Mouse (Mus musculus): ENCODE results near the gene Uhrf1.

Uhrf1 gene

GRCm38 (mm10) chr17:56275842-56276480, 27.2 kb upstream of the Uhrf1 start:
- no peak for DNase-seq (ENCODE audit: low spot score)

GRCm38 (mm10) chr17:56276643-56277566, 26.2 kb upstream of the Uhrf1 start, which contains the start of gene Ticam1:
Gene Ticam1 (minus strand): TSS chr17:56276786.
- peak; percentile 87 for DNase-seq (ENCODE audit: low spot score)

GRCm38 (mm10) chr17:56277567-56277893, 25.6 kb upstream of the Uhrf1 start:
- DNase-seq (ENCODE audit: low spot score), result no peak

GRCm38 (mm10) chr17:56278340-56278739, 24.8 kb upstream of the Uhrf1 start:
- DNase-seq (ENCODE audit: low spot score), result no peak

GRCm38 (mm10) chr17:56279481-56280155, 23.5 kb upstream of the Uhrf1 start:
- DNase-seq (ENCODE audit: low spot score), result no peak

- no peak for DNase-seq (ENCODE audit: low spot score)
These were observed 21.9 kb upstream of the Uhrf1 start for GRCm38 (mm10) chr17:56281193-56281592.

GRCm38 (mm10) chr17:56282802-56283201, 20.3 kb upstream of the Uhrf1 start:
- DNase-seq (ENCODE audit: low spot score), result no peak

GRCm38 (mm10) chr17:56283316-56283715, 19.8 kb upstream of the Uhrf1 start:
- DNase-seq (ENCODE audit: low spot score), result no peak

- no peak for DNase-seq (ENCODE audit: low spot score)
These were observed 17.1 kb upstream of the Uhrf1 start for GRCm38 (mm10) chr17:56285995-56286394.

GRCm38 (mm10) chr17:56287830-56288229, 15.3 kb upstream of the Uhrf1 start:
- no peak for DNase-seq (ENCODE audit: low spot score)

GRCm38 (mm10) chr17:56288866-56289265, 14.3 kb upstream of the Uhrf1 start:
- DNase-seq (ENCODE audit: low spot score), result no peak

- DNase-seq (ENCODE audit: low spot score), result peak; percentile 62
These were observed 13.5 kb upstream of the Uhrf1 start for GRCm38 (mm10) chr17:56289371-56290331.

GRCm38 (mm10) chr17:56290388-56291170, 12.5 kb upstream of the Uhrf1 start:
- peak; percentile 93 for DNase-seq (ENCODE audit: low spot score)

GRCm38 (mm10) chr17:56291171-56291511, 12.0 kb upstream of the Uhrf1 start:
- DNase-seq (ENCODE audit: low spot score), result peak; percentile 91

GRCm38 (mm10) chr17:56291826-56292475, 11.2 kb upstream of the Uhrf1 start:
- no peak for DNase-seq (ENCODE audit: low spot score)

- DNase-seq (ENCODE audit: low spot score), result peak; percentile 59
These were observed 10.4 kb upstream of the Uhrf1 start, which contains the start of gene Plin3 for GRCm38 (mm10) chr17:56292531-56293222. Gene Plin3 (minus strand): TSS chr17:56292873.

GRCm38 (mm10) chr17:56293291-56293690, 9.8 kb upstream of the Uhrf1 start:
- DNase-seq (ENCODE audit: low spot score), result no peak

GRCm38 (mm10) chr17:56294241-56294640, 8.9 kb upstream of the Uhrf1 start:
- DNase-seq (ENCODE audit: low spot score), result no peak

- no peak for DNase-seq (ENCODE audit: low spot score)
These were observed 6.9 kb upstream of the Uhrf1 start for GRCm38 (mm10) chr17:56296201-56296600.

- no peak for DNase-seq (ENCODE audit: low spot score)
These were observed 4.9 kb upstream of the Uhrf1 start for GRCm38 (mm10) chr17:56298238-56298637.

All from testis, postnatal 14 days (tissue).